ENCODE assay signal across 13 mouse cellular contexts in genomic region chr13:47237376-47237775, GRCm38 (mm10).
DNase-seq lines count a peak whose midpoint lies in the region.
"Had no signal": no experiment of that assay in that cellular context is flagged by ENCODE, and none has a peak within 500 bp of the region (broad histone marks: within the 10 kb centered on the region; RNA-seq: fewer than 3 reads in every experiment).

No protein-coding gene starts in this region.

- peak; percentile 26 for DNase-seq in cerebellum, adult 11-12 months
- no peak for DNase-seq in cerebellum, adult 8-10 months
- peak; percentile 24 for DNase-seq in left cerebral cortex, postnatal 4 days
- DNase-seq in left cerebral cortex, adult 8-10 months (ENCODE audit: low spot score in 2 of 2), result no peak
- peak; percentile 37 for DNase-seq in cerebellum, adult 9-11 months
- peak; percentile 25 to 28 for DNase-seq in cerebellum, postnatal 36 days
- DNase-seq in left cerebral cortex, postnatal 14 days (ENCODE audit: low spot score in 2 of 2), result no peak
- DNase-seq in kidney, adult 11 months, result no peak
- DNase-seq: adrenal gland, postnatal 25 days; gastrocnemius, adult 2 months; gastrocnemius, postnatal 25 days; heart, postnatal 4 days; kidney, adult 9 months had no signal

- intact Hi-C loops in left cerebral cortex, postnatal 4 days (cut with DNase I), result no loop called here
- intact Hi-C loops in left cerebral cortex, postnatal 14 days (cut with DNase I), result no loop called here

Comparison
In these comparisons a context has a peak if more than half of its experiments do, and no peak if none do; other contexts are left out.
1. DNase-seq: peak in cerebellum, adult 11-12 months (single experiment), left cerebral cortex, postnatal 4 days (single experiment), cerebellum, adult 9-11 months (single experiment) and cerebellum, postnatal 36 days (2 of 2); none in cerebellum, adult 8-10 months (single experiment), left cerebral cortex, adult 8-10 months (0 of 2), left cerebral cortex, postnatal 14 days (0 of 2) and kidney, adult 11 months (single experiment).